ENCODE assay signal across 22 mouse cellular contexts in the genomic region with DNA sequence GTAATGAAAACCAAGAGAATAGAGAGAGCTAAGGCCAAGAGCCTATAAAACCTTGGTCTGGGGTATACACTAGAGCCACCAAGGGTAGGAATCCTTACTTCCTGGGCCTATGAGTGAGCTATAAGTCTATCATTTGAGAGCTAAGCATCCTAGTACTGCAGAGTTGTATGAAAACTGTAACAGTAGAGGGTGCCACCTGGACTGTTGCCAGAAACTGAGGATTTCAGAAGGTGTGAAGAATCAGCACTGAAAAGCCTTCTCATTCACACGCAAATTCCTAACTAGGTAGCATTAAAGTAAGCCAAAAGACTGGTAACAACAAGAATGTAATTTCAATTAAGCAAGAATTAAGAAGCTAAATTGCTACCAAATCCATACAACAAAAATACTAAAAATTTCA.
A peak's percentile ranks its signal among the peaks of the same experiment; 100 is the strongest.
DNase-seq lines count a peak whose midpoint lies in the region; ATAC-seq lines count a peak whose summit lies in the region.
"Had no signal": no experiment of that assay in that cellular context is flagged by ENCODE, and none has a peak within 500 bp of the region (broad histone marks: within the 10 kb centered on the region; RNA-seq: fewer than 3 reads in every experiment).

No protein-coding gene starts in this region.

- intact Hi-C loops in left cerebral cortex, postnatal 14 days (cut with DNase I): no loop called here
- intact Hi-C loops in left cerebral cortex, postnatal 4 days (cut with DNase I): no loop called here
- intact Hi-C loops in heart, postnatal 25 days (cut with DNase I): no loop called here

- H3K36me3 ChIP-seq in forebrain, embryonic 14.5 days (ENCODE audit: control insufficient read depth, insufficient read depth, low read length): no peaks in the 10 kb centered on the region
- no peaks in the 10 kb centered on the region for H3K36me3 ChIP-seq in forebrain, embryonic 10.5 days (replicated peaks)
- H3K36me3 ChIP-seq: embryonic facial prominence, embryonic 15.5 days; heart, embryonic 10.5 days; limb, embryonic 12.5 days had no signal

- no peaks in the 10 kb centered on the region for H3K4me1 ChIP-seq in forebrain, embryonic 14.5 days (ENCODE audit: control insufficient read depth, insufficient read depth, low read length)
- H3K4me1 ChIP-seq in forebrain, embryonic 10.5 days: 0 out of 2 replicates have a peak, but pooled peaks cover 4% of the 10 kb centered on the region
- H3K4me1 ChIP-seq: embryonic facial prominence, embryonic 15.5 days; limb, embryonic 12.5 days had no signal

- H3K9ac ChIP-seq in forebrain, embryonic 14.5 days (ENCODE audit: low read length): no peak overlapping the region
- H3K9ac ChIP-seq: embryonic facial prominence, embryonic 15.5 days; limb, embryonic 12.5 days had no signal

- peak; percentile 47 for DNase-seq in forebrain, embryonic 14.5 days (ENCODE audit: low spot score)
- DNase-seq in forebrain, embryonic 10.5 days (ENCODE audit: extremely low spot score, low spot score): no peak
- DNase-seq in left cerebral cortex, postnatal 14 days (ENCODE audit: low spot score in 2 of 2): peak; percentile 58 to 65
- DNase-seq in left cerebral cortex, adult 11 months (ENCODE audit: low spot score): no peak
- peak; percentile 43 for DNase-seq in brain, adult 2 months (ENCODE audit: low read depth, low spot score)
- DNase-seq in left cerebral cortex, postnatal 4 days: peak; percentile 41
- DNase-seq in heart, postnatal 25 days (ENCODE audit: low spot score): no peak
- DNase-seq in gastrocnemius, postnatal 25 days: no peak
- DNase-seq: cerebellum, adult 2 months; gastrocnemius, adult 2 months; kidney, postnatal 25 days; lung, adult 18-20 months; lung, postnatal 4 days; thymus, adult 2 months; thymus, postnatal 4 days had no signal

- no peak overlapping the region for H3K27ac ChIP-seq in forebrain, embryonic 14.5 days (ENCODE audit: low read depth, low read length)
- H3K27ac ChIP-seq in forebrain, embryonic 10.5 days: no peak overlapping the region
- H3K27ac ChIP-seq: embryonic facial prominence, embryonic 15.5 days; gastrocnemius, adult 2 months; heart, embryonic 10.5 days; layer of hippocampus, adult 2 months; limb, embryonic 12.5 days had no signal

- no peak for ATAC-seq in forebrain, embryonic 14.5 days
- ATAC-seq: hindbrain, embryonic 16.5 days; intestine, embryonic 16.5 days had no signal

- H3K4me3 ChIP-seq in forebrain, embryonic 14.5 days (ENCODE audit: low read depth, low read length): no peak overlapping the region
- H3K4me3 ChIP-seq in forebrain, embryonic 10.5 days: no peak overlapping the region
- H3K4me3 ChIP-seq: embryonic facial prominence, embryonic 15.5 days; gastrocnemius, adult 2 months; heart, embryonic 10.5 days; layer of hippocampus, adult 2 months; limb, embryonic 12.5 days had no signal

- no peaks in the 10 kb centered on the region for H3K27me3 ChIP-seq in forebrain, embryonic 14.5 days (replicated peaks; ENCODE audit: control insufficient read depth, insufficient read depth, low read length)
- H3K27me3 ChIP-seq in forebrain, embryonic 10.5 days (ENCODE audit: poor library complexity, severe bottlenecking): no peaks in the 10 kb centered on the region
- H3K27me3 ChIP-seq: embryonic facial prominence, embryonic 15.5 days; limb, embryonic 12.5 days had no signal

- H3K4me2 ChIP-seq in forebrain, embryonic 14.5 days (ENCODE audit: low read length): no peak overlapping the region
- H3K4me2 ChIP-seq: embryonic facial prominence, embryonic 15.5 days; limb, embryonic 12.5 days; liver, embryonic 11.5 days had no signal

- H3K9me3 ChIP-seq in forebrain, embryonic 14.5 days (replicated peaks; ENCODE audit: control insufficient read depth, low read length): no peaks in the 10 kb centered on the region
- no peaks in the 10 kb centered on the region for H3K9me3 ChIP-seq in forebrain, embryonic 10.5 days
- H3K9me3 ChIP-seq: embryonic facial prominence, embryonic 15.5 days; heart, embryonic 10.5 days; limb, embryonic 12.5 days had no signal

- 34% methylated on average over 1 of the region's 1 CpGs for WGBS in forebrain, embryonic 14.5 days
- WGBS in forebrain, embryonic 10.5 days: 80% methylated on average over 1 of the region's 1 CpGs

Comparison
In these comparisons a context has a peak if more than half of its experiments do, and no peak if none do; other contexts are left out.
1. DNase-seq: peak in forebrain, embryonic 14.5 days (single experiment), left cerebral cortex, postnatal 14 days (2 of 2), brain, adult 2 months (single experiment) and left cerebral cortex, postnatal 4 days (single experiment); none in forebrain, embryonic 10.5 days (single experiment), left cerebral cortex, adult 11 months (single experiment), heart, postnatal 25 days (single experiment) and gastrocnemius, postnatal 25 days (single experiment).